ENCODE assay signal across 9 mouse cellular contexts in the genomic region with DNA sequence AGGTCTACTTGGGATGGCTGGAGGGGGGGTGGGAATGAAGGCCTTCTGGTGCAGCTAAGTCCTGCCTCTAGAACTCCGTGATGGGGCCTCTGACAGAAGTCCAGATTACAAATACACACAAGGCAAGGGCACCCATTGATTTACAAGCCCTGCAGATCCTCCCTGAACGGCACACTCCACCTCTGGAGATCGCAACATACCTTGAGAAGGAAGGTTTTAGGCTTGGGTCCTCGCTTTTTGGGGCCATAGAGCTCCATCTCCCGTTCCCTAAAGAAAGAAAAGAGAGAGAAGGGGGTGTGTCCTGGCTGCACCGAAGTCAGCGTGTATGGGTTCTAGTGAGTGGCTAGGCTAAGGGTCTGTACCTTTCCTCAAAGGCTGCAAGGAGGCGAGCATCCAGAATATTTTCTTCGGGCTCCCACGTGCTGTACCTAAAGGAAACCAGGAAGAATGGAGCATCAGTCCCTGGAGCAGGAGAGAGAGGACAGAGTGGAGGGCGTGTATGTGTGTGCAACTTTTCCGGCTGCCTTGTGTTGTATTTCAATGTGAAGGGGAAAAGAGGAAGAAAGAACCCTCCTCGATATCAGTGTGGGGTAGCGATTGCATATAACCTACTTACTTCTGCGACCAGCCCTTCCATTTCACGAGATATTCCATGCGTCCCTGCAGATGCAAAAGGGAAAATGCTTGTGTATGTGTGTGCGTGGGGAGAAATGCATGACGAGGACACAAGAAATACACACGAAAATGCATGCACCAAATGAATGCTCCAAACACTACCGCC. TPM values are rescaled to one million over a fixed set of nuclear protein-coding genes. Genes with fewer than 3 reads are reported as not detected.
DNase-seq lines count a peak whose midpoint lies in the region; ATAC-seq and TF ChIP-seq lines count a peak whose summit lies in the region.
"Had no signal": no experiment of that assay in that cellular context is flagged by ENCODE, and none has a peak within 500 bp of the region (broad histone marks: within the 10 kb centered on the region; RNA-seq: fewer than 3 reads in every experiment).

No protein-coding gene starts in this region.

- intact Hi-C loops in gastrocnemius, adult 2 months (cut with DNase I), result loop anchor here (5.0 kb wide), 2 partner anchors 47 to 87 kb away; a partner anchor contains a TSS

- H3K36me3 ChIP-seq in forebrain, embryonic 15.5 days, result peaks cover 3% of the 10 kb centered on the region; the same call in 1 of the 2 replicates
- H3K36me3 ChIP-seq in liver, embryonic 15.5 days (replicated peaks), result peaks cover 12% of the 10 kb centered on the region; the same call in 1 of the 2 replicates
- H3K36me3 ChIP-seq: G1E had no signal

- peak overlapping the region; percentile 88 for H3K4me3 ChIP-seq in gastrocnemius, adult 2 months
- peak overlapping the region; percentile 58 for H3K4me3 ChIP-seq in forebrain, embryonic 15.5 days
- H3K4me3 ChIP-seq in liver, embryonic 15.5 days (replicated peaks), result peak overlapping the region; percentile 66

- no peak for DNase-seq in gastrocnemius, adult 2 months
- DNase-seq in gastrocnemius, postnatal 25 days, result no peak
- peak; percentile 29 to 34 for DNase-seq in B cell, adult 2 months
- no peak for DNase-seq in layer of hippocampus, adult 8-10 months (ENCODE audit: low spot score in 2 of 2)
- no peak for DNase-seq in natural killer cell, adult 2 months (ENCODE audit: low spot score in 2 of 2)
- no peak for DNase-seq in left cerebral cortex, adult 11 months (ENCODE audit: low spot score)

- no peak for TF ChIP-seq CTCF in gastrocnemius, adult 2 months (IDR thresholded peaks at IDR 0.05)

- peak overlapping the region; percentile 87 for H3K9ac ChIP-seq in forebrain, embryonic 15.5 days (replicated peaks)
- peak overlapping the region; percentile 58 for H3K9ac ChIP-seq in liver, embryonic 15.5 days

- WGBS in forebrain, embryonic 15.5 days, result 6% methylated on average over 21 of the region's 21 CpGs
- WGBS in liver, embryonic 15.5 days (ENCODE audit: insufficient replicate concordance), result 11% methylated on average over 21 of the region's 21 CpGs

- H3K4me2 ChIP-seq in forebrain, embryonic 15.5 days (replicated peaks), result peak overlapping the region; percentile 71
- H3K4me2 ChIP-seq in liver, embryonic 15.5 days, result peak overlapping the region; percentile 88

- peaks cover 70% of the 10 kb centered on the region for H3K27me3 ChIP-seq in forebrain, embryonic 15.5 days
- H3K27me3 ChIP-seq in liver, embryonic 15.5 days, result peaks cover 100% of the 10 kb centered on the region

- no peak for ATAC-seq in forebrain, embryonic 15.5 days (replicated peaks)
- ATAC-seq in liver, embryonic 15.5 days (ENCODE audit: insufficient read depth), result no peak

- H3K9me3 ChIP-seq in forebrain, embryonic 15.5 days, result no peaks in the 10 kb centered on the region
- H3K9me3 ChIP-seq in liver, embryonic 15.5 days (replicated peaks), result no peaks in the 10 kb centered on the region

- H3K27ac ChIP-seq in gastrocnemius, adult 2 months, result peak overlapping the region; percentile 95
- H3K27ac ChIP-seq in forebrain, embryonic 15.5 days (replicated peaks), result peak overlapping the region; percentile 93
- H3K27ac ChIP-seq in liver, embryonic 15.5 days (replicated peaks), result peak overlapping the region; percentile 48; the same call in 1 of the 2 replicates

- peaks cover 83% of the 10 kb centered on the region for H3K4me1 ChIP-seq in forebrain, embryonic 15.5 days
- H3K4me1 ChIP-seq in liver, embryonic 15.5 days (replicated peaks), result peaks cover 54% of the 10 kb centered on the region

RNA-seq across cellular contexts. Expression of a gene that starts 0.8 kb away (rescaled TPM):
- 1 to 10 TPM; 1.5 to 1.6 TPM for total RNA-seq in gastrocnemius, adult 2 months (2021)
- total RNA-seq in gastrocnemius, postnatal 25 days (2021), result 1 to 10 TPM; 1.4 to 1.8 TPM
- 13.8 and 14.1 TPM in 2 replicates for polyA plus RNA-seq in forebrain, embryonic 15.5 days (2015; fragmentation: Nextera tagmentation; extraction: Ambion mirVana)
- 3.3 and 3.5 TPM in 2 replicates for polyA plus RNA-seq in liver, embryonic 15.5 days (2015; fragmentation: Nextera tagmentation; extraction: Ambion mirVana)
- total RNA-seq in layer of hippocampus, adult 8-10 months (2022), result 10 to 100 TPM in 2 of 4 experiments, 1 to 10 TPM in 2; 6.9 to 11.9 (median 9.6) TPM
- total RNA-seq: G1E had no signal
- polyA plus RNA-seq: G1E had no signal

RNA-seq across cellular contexts. Expression of a gene that starts 17.2 kb away (rescaled TPM):
- under 1 TPM; 0.69 to 0.95 TPM for total RNA-seq in gastrocnemius, adult 2 months (2021)
- total RNA-seq in gastrocnemius, postnatal 25 days (2021), result 1 to 10 TPM in 1 of 2 experiments, under 1 TPM in 1; 0.69 to 1.4 TPM
- 30.4 and 31.8 TPM in 2 replicates for polyA plus RNA-seq in forebrain, embryonic 15.5 days (2015; fragmentation: Nextera tagmentation; extraction: Ambion mirVana)
- polyA plus RNA-seq in liver, embryonic 15.5 days (2015; fragmentation: Nextera tagmentation; extraction: Ambion mirVana), result 3.0 and 3.2 TPM in 2 replicates
- total RNA-seq in layer of hippocampus, adult 8-10 months (2022), result 1 to 10 TPM; 1.7 to 3.9 (median 2.4) TPM
- polyA plus RNA-seq: G1E had no signal

RNA-seq across cellular contexts. Expression of a gene that starts 46.1 kb away (rescaled TPM):
- 1 to 10 TPM; 2.1 to 2.2 TPM for total RNA-seq in gastrocnemius, adult 2 months (2021)
- 1 to 10 TPM; 2.4 to 3.5 TPM for total RNA-seq in gastrocnemius, postnatal 25 days (2021)
- polyA plus RNA-seq in forebrain, embryonic 15.5 days (2015; fragmentation: Nextera tagmentation; extraction: Ambion mirVana), result 15.5 and 16.5 TPM in 2 replicates
- polyA plus RNA-seq in liver, embryonic 15.5 days (2015; fragmentation: Nextera tagmentation; extraction: Ambion mirVana), result 2.8 and 2.9 TPM in 2 replicates
- 10 to 100 TPM; 40.7 to 47.2 (median 44.0) TPM for total RNA-seq in layer of hippocampus, adult 8-10 months (2022)
- total RNA-seq: G1E had no signal

RNA-seq across cellular contexts. Expression of a gene that starts 51.9 kb away (rescaled TPM):
- not detected for total RNA-seq in gastrocnemius, adult 2 months (2021)
- total RNA-seq in gastrocnemius, postnatal 25 days (2021), result not detected
- not detected in 2 replicates for polyA plus RNA-seq in forebrain, embryonic 15.5 days (2015; fragmentation: Nextera tagmentation; extraction: Ambion mirVana)
- polyA plus RNA-seq in liver, embryonic 15.5 days (2015; fragmentation: Nextera tagmentation; extraction: Ambion mirVana), result not detected in 2 replicates
- not detected for total RNA-seq in layer of hippocampus, adult 8-10 months (2022)
- total RNA-seq: G1E had no signal
- polyA plus RNA-seq: G1E had no signal

Comparison
In these comparisons a context has a peak if more than half of its experiments do, and no peak if none do; other contexts are left out.
1. DNase-seq: peak in B cell, adult 2 months (2 of 2); none in gastrocnemius, adult 2 months (single experiment), gastrocnemius, postnatal 25 days (single experiment), layer of hippocampus, adult 8-10 months (0 of 2), natural killer cell, adult 2 months (0 of 2) and left cerebral cortex, adult 11 months (single experiment).
2. RNA of a gene that starts 46.1 kb away (total RNA-seq): 40.7 to 47.2 TPM in layer of hippocampus, adult 8-10 months; 2.4 to 3.5 TPM in gastrocnemius, postnatal 25 days and 2.1 to 2.2 TPM in gastrocnemius, adult 2 months; every median in the first group is over 4 times any median in the second.
3. Peak in every context shown above with its lines, with median percentiles within 50 percentile points of each other: H3K27ac ChIP-seq and H3K4me3 ChIP-seq.